Mouse (Mus musculus) right cerebral cortex, adult 2 months (tissue): ENCODE results near the gene Cdk14.

Experiments
- DNase-seq, 2 experiments: peaks; one replicate each; pipeline ENCODE4 v3.0.0; 2021 to 2022; ENCODE audit warnings: low spot score in 2 of 2

Gene Cdk14

DNA sequence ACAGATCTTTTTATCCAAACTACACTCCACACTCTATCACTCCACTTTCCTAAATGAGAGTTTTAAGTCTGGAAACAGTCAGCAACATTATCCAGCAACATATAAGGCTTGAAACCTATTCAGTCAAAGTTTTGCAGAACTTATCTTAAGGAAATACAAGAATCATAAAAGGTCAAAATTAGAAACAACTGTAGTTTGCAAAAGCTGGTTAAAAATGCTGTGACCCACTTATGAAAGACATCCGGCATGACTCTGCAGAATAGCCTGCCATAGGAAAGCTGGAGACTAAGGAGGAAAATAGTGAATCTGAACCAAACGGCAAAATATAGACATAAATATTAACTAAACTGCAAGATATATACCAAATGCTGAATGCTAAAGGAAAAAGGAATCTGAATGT, 566.6 kb downstream of the Cdk14 start:
- no peak for DNase-seq

DNA sequence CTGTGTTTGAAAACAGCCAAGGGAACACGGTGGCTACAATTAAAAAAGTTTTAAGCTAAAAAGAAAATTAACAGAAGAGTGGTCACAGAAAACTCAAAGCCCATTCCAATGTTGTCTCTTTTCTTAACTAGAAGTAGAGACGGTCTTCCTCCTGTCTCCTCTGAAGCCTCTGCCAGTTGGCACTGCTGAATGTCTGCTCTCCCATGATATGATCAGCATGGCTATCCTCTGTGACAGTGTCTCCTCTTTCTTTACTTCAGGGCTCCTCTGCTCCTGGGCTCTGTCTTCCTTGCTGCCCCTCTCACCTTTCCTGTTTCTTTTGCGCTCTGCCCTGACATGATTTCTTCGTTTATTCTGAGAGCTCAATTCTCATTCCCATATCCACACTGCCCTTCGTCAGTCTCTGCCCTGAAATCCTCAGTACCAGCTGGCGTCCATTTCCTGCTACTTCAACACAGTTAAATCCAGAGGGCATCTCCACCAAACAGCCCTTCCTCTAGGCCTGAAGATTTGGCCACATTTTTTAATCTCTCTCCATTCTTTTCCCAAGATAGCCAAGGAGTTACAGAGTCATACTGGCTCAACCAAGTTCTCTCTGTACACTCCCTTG, 567.3 kb downstream of the Cdk14 start:
- no peak for DNase-seq

DNA sequence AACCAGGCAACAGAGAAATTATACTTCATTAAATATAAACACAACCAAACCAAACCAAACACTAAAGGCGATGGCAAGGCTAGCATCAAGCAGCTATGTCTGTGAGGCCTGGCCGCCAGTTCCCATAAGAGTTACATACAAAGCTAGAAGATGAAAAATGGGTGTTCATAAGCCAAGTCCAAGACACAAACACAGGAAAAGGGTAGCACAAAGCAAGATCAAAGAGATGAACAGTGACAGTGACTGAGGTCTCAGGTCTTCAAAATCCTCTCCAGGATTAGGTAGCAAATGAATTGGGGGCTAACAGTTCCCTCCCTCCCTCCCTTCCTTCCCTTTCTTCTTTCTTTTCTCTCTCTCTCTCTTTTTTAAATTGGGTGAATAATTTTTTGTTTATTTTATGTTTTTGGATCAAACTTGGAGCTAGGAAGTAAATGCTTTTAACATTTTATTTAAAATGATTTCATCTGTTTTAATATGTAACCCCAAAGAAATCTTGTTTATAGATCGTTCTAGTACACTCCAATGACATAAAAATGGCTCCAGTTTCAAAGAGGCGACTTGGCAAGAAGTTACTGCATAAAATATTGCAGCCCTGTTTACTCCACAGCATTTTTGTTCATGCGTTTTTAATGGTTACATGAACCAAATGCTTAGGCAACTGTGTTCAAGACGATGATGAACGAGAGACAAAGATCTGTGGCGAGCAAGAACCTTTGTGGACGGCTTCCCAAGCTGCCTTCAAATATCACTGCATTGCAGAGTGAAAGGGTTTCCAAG, 568.0 kb downstream of the Cdk14 start:
- DNase-seq: no peak

- no peak for DNase-seq
These were observed 568.7 kb downstream of the Cdk14 start for GRCm38 (mm10) chr5:4851245-4851933.

GRCm38 (mm10) chr5:4834819-4835480, 585.2 kb downstream of the Cdk14 start:
- DNase-seq: no peak

- DNase-seq: no peak
These were observed 586.2 kb downstream of the Cdk14 start for GRCm38 (mm10) chr5:4833940-4834339.

- no peak for DNase-seq
These were observed 593.2 kb downstream of the Cdk14 start for GRCm38 (mm10) chr5:4826886-4827285.

GRCm38 (mm10) chr5:4825951-4826350, 594.2 kb downstream of the Cdk14 start:
- no peak for DNase-seq

DNA sequence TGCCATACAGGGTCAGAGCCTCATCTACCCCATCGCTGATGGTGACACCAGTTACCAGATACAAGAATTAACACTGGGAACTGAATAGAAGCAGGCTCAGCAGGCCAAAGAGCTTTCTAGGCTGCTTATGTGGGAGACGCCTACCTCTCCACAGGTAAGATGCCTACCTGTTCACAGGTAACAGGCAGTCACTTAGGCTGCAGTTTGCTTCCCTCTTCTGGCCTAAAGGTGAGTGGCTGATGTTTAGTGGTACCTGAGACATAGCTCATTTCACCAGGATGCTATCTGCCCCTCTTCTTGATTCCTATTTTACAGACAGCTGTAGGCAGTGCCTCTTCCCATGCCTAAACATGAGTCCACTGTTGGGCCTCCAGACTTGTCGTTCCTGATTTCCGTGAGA, 595.0 kb downstream of the Cdk14 start:
- no peak for DNase-seq

- no peak for DNase-seq
These were observed 595.9 kb downstream of the Cdk14 start for GRCm38 (mm10) chr5:4824171-4824570.

DNA sequence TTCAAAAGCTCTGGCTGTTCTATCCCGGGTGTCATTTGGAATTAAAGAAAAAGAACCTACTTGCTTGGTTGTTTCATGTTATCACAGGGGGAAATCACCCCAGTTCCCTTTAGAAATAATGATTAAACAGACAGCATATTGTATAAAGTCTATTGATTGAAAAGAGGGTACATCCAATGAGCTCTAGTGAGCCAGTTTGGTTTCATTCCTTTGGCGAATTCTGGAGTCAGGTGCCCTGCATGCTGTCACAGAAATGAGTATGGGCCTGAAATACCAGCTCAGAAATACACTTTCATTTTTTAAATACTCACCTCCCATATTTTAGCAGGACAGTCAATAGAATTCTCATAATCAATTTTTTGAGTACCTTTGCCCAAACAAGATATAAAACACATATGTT, 598.1 kb downstream of the Cdk14 start:
- DNase-seq: no peak

DNA sequence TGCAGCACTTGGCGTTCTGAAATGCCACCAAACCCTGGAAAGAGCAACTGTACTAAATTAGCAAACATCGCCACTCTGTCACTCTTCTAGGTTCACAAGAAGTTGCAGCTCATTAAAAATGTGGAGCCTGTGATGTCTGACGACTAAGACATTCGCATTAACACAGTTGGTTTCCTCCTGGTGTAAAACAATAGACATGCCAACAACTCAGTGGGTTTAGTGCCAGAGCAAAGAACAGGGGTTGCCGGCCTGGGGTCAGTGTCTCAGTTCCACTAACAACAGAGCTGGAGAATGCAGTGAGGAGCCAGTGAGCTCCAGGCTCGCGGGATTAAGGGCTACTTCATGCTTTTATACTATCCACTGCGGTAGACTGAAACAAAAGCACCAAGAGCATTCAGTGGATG, 598.7 kb downstream of the Cdk14 start:
- no peak for DNase-seq

GRCm38 (mm10) chr5:4816981-4817380, 603.1 kb downstream of the Cdk14 start:
- DNase-seq: no peak

DNA sequence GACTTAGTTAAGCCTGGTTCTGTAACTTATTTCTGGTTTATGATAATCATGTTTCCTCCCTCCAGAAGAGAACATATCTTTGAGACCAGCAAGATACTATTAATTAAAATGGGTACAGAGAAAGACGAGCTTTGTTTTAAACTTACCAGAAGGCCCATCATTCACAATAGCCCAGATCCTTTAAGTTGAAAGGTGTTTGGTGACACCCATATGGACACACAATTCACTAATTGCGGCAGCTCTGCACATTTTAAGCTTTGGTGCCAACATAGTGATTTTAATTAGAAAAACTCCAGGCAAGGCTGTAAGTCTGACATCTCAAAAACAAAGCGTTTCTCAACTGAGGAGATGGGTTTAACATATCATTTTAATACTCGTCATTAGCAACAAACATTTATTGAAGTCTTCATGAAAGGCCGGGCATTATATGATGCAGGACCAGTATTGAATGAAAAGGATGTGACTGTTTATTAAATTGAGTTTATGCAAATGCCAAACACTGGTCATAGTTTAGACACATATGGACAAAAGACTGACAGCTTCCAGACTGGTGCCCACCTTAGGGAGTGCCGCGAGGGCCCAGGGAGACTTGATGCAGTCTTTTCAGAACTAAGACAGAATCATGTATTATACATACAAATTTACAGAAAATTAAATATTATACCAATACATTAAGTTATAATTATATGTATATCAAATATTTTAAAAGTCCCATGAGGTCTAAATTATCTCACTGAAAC, 605.5 kb downstream of the Cdk14 start:
- DNase-seq: no peak

DNA sequence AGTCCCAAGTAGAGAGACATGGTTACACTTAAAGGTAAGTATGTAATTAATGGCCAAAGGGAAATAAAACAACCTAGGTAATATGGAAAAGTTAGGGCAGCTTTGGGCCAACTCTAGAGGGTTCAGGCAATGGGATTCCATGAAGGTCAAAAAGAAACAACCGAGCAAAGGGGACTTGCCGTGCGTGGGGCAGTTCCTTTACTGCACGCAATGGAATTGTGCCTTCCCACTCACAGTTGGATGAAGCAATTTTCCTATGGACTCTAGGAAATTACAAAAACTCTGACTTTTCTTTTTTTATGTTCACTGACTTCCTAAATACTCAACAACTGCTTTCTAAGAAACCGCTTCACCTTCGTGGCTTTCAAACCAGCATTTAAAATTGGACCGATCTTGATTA, 606.8 kb downstream of the Cdk14 start:
- no peak for DNase-seq

DNA sequence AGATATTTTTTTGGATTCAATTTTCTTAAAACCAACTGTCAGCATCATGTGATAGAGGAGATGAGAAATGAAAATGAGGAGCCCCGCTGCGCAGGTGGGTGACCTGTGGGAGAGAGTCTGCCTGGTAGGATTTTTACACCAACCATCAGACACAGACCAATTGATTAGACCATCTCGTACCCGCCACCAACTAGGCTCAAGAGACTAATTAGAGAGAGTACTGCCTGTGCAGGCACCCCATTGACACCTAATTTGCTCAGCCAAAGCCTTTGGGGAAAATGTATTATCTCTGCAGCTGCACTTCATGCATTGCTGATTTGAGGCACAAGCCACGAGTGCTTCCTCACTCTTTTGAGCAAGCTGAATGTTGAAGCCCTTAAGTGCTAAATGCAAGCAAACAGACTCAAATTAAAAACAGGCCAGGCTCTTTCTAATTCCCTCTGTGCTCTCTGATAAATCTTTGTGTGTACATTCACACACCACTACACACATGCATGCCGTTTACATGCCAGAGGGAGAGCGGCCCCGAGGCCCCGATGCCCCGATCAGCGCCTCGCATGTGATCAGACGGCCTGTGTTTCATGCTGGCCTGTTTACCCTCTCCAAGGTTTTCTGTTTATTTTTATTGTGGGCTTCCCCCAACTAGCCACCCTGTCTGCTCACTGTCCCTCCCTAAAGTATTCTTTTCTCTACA, 607.9 kb downstream of the Cdk14 start:
- DNase-seq: no peak

DNA sequence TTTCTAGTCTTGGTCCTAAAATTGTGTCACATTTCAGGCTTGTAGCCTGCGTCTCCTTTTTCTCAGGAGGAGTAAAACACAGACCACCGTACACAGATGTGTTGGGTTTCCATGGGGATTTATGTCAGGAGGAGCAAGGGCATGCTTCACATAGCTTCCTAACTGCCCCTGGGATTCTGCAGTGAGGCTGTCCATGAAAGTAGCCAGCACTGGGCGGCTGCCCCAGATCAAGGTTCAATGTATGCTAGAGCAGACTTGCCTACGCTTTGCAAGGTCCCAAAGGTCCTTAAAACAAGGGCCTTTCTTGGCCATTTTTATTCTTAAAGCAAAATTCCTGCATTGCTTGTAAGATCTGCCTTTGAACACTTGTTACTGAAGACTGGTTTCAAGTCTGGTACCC, 614.9 kb downstream of the Cdk14 start:
- DNase-seq: no peak

DNA sequence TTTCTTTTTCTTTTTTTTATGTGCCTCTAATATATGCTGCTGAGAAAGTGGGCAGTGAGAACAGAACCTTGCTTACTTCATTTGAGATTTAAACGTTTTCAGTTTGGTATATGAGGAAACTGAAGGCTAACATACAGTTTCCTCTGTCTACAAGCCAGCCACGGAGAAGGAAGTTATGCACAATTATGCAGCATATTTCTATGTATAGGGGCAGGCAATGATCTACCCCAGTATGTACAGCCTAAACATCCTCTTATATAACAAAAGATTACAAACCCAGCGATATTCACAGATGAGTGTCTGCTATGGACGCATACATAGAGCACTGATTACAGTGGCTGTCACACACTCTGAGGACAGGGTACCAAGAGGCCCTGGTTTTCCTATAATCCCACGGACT, 616.4 kb downstream of the Cdk14 start:
- no peak for DNase-seq

GRCm38 (mm10) chr5:4801971-4802370, 618.1 kb downstream of the Cdk14 start:
- DNase-seq: no peak

GRCm38 (mm10) chr5:4801096-4801850, 618.8 kb downstream of the Cdk14 start:
- DNase-seq: no peak
